Mouse (Mus musculus): ENCODE measurements around the gene Igsf10. TPM values are rescaled to one million over a fixed set of nuclear protein-coding genes. Genes with fewer than 3 reads are reported as not detected.

Igsf10 gene
- polyA plus RNA-seq, 1 experiment, result 1.6 TPM

- Histone ChIP-seq H3K4me1 (ENCODE audit: control insufficient read depth, insufficient read depth, insufficient read length, low read length) (no peaks in the 10 kb centered on the region), H3K4me3 (ENCODE audit: insufficient read depth, low read depth, low read length) (no peak overlapping the region), H3K27ac (replicated peaks; ENCODE audit: low read depth, low read length) (no peak overlapping the region)
Measured at GRCm38 (mm10) chr3:59305518-59305917, 38.7 kb downstream of the Igsf10 start.

DNA sequence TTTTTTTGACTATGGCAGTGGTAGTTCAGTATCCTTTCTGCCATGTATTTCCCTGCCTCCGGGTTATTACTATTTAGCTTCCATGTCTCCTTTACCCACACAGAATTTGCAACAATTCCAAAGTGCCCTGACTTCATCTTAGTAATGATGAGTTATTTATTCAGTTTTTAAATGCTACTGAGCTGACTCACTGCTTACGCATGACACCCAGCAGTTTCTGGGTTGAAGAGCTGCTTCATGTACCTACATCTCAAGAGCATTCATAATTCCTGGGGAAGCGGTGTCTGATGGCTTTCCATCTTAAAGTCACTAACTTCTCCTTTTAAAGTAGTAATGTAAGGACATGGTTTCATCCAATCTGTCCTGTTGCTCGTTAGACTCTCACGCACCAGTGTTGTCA is 39.2 kb downstream of the Igsf10 start:
- H3K4me3 ChIP-seq (ENCODE audit: insufficient read depth, low read depth, low read length), result no peak overlapping the region
- no peaks in the 10 kb centered on the region for H3K4me1 ChIP-seq (ENCODE audit: control insufficient read depth, insufficient read depth, insufficient read length, low read length)
- no peak overlapping the region for H3K27ac ChIP-seq (replicated peaks; ENCODE audit: low read depth, low read length)

- Histone ChIP-seq H3K27ac (replicated peaks; ENCODE audit: low read depth, low read length) (no peak overlapping the region), H3K4me3 (ENCODE audit: insufficient read depth, low read depth, low read length) (no peak overlapping the region), H3K4me1 (ENCODE audit: control insufficient read depth, insufficient read depth, insufficient read length, low read length) (no peaks in the 10 kb centered on the region; the same call in 1 of the 2 replicates)
Measured at GRCm38 (mm10) chr3:59297653-59298052, 46.5 kb downstream of the Igsf10 start.

DNA sequence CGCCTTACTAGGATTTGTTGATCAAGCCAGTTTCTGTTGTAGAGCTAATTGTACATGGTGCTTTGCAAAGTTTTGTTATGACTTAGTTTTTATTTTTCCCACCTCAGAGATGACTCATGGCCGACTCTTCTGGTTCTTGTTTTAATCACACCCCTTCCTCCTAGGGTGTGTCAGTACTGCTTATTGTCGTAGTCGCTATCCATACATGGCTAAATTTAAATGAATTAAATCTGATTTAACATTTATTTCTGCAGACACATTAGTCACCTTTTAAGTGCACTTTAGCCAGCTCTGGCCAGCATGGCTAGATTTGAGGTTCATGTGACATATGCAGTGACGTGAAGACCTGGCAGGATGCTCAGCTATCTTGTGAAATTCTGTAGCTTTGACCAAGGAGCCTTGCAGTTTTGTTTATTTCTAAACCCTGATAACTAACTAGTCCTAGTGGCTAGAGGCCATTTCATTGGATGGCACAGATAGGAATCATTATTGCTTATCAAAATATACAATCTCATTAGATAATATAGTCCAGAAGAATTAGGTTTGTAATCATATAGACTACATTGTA is 47.5 kb downstream of the Igsf10 start:
- Histone ChIP-seq H3K4me3 (ENCODE audit: insufficient read depth, low read depth, low read length) (no peak overlapping the region), H3K27ac (replicated peaks; ENCODE audit: low read depth, low read length) (no peak overlapping the region), H3K4me1 (ENCODE audit: control insufficient read depth, insufficient read depth, insufficient read length, low read length) (no peaks in the 10 kb centered on the region; the same call in 1 of the 2 replicates)

GRCm38 (mm10) chr3:59295699-59296562 is 48.3 kb downstream of the Igsf10 start:
- Histone ChIP-seq H3K4me1 (ENCODE audit: control insufficient read depth, insufficient read depth, insufficient read length, low read length) (no peaks in the 10 kb centered on the region; the same call in 1 of the 2 replicates), H3K27ac (replicated peaks; ENCODE audit: low read depth, low read length) (no peak overlapping the region), H3K4me3 (ENCODE audit: insufficient read depth, low read depth, low read length) (no peak overlapping the region)

DNA sequence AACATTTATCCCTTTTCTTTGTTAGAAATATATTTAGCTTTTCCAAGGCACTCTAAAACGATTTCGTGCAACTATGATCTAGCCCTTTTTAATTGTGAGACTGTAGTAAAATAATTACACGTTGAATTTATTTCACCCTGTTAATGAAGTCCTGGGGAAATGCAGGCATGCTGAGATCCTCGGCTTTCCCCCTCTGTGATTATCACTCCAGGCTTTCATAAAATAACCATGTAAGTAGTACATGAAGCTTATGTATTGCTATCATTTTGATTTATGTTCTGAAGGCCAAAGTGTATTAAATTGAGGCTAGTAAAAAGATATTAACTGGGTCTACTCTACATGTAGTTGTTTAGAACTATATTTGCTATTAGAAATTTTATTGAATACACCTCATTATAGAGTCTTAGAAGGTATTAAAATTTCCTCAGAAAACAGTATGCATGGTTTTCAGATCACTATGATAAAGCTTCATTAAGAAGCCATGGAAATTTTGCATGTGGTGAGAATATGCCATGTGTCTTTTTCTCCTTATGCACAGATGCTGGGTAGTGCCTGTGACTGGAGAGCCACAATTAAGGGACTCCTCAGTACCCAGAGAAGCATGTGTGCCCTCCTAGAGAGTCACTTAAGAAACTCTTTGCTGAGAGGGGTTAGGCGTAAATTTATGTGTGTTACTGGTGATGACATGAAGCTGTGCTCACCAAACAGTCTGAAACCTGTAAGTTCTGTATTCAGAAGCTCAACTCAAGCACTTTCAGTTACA is 50.6 kb downstream of the Igsf10 start:
- H3K4me1 ChIP-seq (ENCODE audit: control insufficient read depth, insufficient read depth, insufficient read length, low read length), result no peaks in the 10 kb centered on the region; the same call in 1 of the 2 replicates
- no peak overlapping the region for H3K4me3 ChIP-seq (ENCODE audit: insufficient read depth, low read depth, low read length)
- no peak overlapping the region for H3K27ac ChIP-seq (replicated peaks; ENCODE audit: low read depth, low read length)

- Histone ChIP-seq H3K4me1 (ENCODE audit: control insufficient read depth, insufficient read depth, insufficient read length, low read length) (no peaks in the 10 kb centered on the region), H3K4me3 (ENCODE audit: insufficient read depth, low read depth, low read length) (no peak overlapping the region), H3K27ac (replicated peaks; ENCODE audit: low read depth, low read length) (no peak overlapping the region)
Measured at GRCm38 (mm10) chr3:59290551-59290950, 53.6 kb downstream of the Igsf10 start.

- Histone ChIP-seq H3K27ac (replicated peaks; ENCODE audit: low read depth, low read length) (no peak overlapping the region), H3K4me3 (ENCODE audit: insufficient read depth, low read depth, low read length) (no peak overlapping the region)
Measured at GRCm38 (mm10) chr3:59278620-59279019, 65.6 kb downstream of the Igsf10 start.

GRCm38 (mm10) chr3:59278254-59278533 is 66.0 kb downstream of the Igsf10 start:
- no peaks in the 10 kb centered on the region for H3K4me1 ChIP-seq (ENCODE audit: control insufficient read depth, insufficient read depth, insufficient read length, low read length)
- no peak overlapping the region for H3K27ac ChIP-seq (replicated peaks; ENCODE audit: low read depth, low read length)
- H3K4me3 ChIP-seq (ENCODE audit: insufficient read depth, low read depth, low read length), result no peak overlapping the region

More at GRCm38 (mm10) chr3:59278620-59279019, 65.6 kb downstream of the Igsf10 start:
- H3K4me1 ChIP-seq (ENCODE audit: control insufficient read depth, insufficient read depth, insufficient read length, low read length), result no peaks in the 10 kb centered on the region

DNA sequence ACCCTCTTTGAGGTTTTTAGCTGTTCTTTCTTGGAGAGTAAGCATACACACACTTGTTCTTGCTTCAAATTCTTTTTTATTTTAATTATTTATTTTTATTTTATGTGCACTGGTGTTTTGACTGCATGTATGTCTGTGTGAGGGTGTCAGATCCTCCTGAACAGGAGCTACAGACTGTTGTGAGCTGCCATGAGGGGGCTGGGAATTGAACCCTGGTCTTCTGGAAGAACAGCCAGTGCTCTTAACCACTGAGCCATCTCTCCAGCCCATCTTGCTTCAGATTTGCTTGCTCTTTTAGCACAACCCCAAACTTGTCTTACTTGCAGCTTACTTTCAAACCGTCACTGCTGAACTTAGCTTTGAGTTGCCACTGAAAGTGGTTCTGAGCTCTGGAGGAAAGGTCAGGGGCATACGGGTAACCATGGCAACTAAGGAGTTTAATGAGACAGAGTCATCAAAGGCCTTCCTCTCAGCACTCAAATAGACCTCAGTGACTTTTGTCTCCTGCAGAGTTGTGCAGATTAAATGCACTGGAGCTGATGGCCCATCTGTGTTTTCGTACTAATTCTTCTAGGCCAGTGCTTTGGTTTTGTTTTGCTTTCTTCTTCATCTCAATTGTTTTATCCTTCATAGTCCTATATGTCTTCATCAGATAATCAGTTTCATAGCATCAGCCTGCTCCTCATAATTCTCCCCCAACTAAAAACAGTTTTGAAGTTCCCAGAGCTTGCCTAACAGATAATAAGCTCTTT is 66.5 kb downstream of the Igsf10 start:
- H3K4me1 ChIP-seq (ENCODE audit: control insufficient read depth, insufficient read depth, insufficient read length, low read length), result no peaks in the 10 kb centered on the region
- H3K27ac ChIP-seq (replicated peaks; ENCODE audit: low read depth, low read length), result no peak overlapping the region
- H3K4me3 ChIP-seq (ENCODE audit: insufficient read depth, low read depth, low read length), result no peak overlapping the region

- H3K4me3 ChIP-seq (ENCODE audit: insufficient read depth, low read depth, low read length), result no peak overlapping the region
- H3K27ac ChIP-seq (replicated peaks; ENCODE audit: low read depth, low read length), result no peak overlapping the region
- no peaks in the 10 kb centered on the region for H3K4me1 ChIP-seq (ENCODE audit: control insufficient read depth, insufficient read depth, insufficient read length, low read length)
Measured at GRCm38 (mm10) chr3:59270811-59271210, 73.4 kb downstream of the Igsf10 start.

Other genes starting within 250 kb of the Igsf10 start
- 0.50 TPM in 1 of 2 replicates, not detected in the other for gene Gpr171, start 242.6 kb downstream of the Igsf10 start, polyA plus RNA-seq (2012; ENCODE audit: insufficient read depth, insufficient read length, missing spikeins)
- gene P2ry14, start 190.8 kb downstream of the Igsf10 start, polyA plus RNA-seq (2012; ENCODE audit: insufficient read depth, insufficient read length, missing spikeins), result 0.92 and 1.3 TPM in 2 replicates
- not detected in 2 replicates for gene Gpr87, start 149.3 kb downstream of the Igsf10 start, polyA plus RNA-seq (2012; ENCODE audit: insufficient read depth, insufficient read length, missing spikeins)
- gene P2ry13, start 133.5 kb downstream of the Igsf10 start, polyA plus RNA-seq (2012; ENCODE audit: insufficient read depth, insufficient read length, missing spikeins), result 1.3 TPM in 1 of 2 replicates, not detected in the other
- 2.4 and 3.3 TPM in 2 replicates for gene P2ry12, start 81.5 kb downstream of the Igsf10 start, polyA plus RNA-seq (2012; ENCODE audit: insufficient read depth, insufficient read length, missing spikeins)